Mouse (Mus musculus): ENCODE results near the gene Junb. TPM values are rescaled to one million over a fixed set of nuclear protein-coding genes. Genes with fewer than 3 reads are reported as not detected.

The Junb gene
- polyA plus RNA-seq, 1 experiment from 2014 or later: 26.1 TPM

DNA sequence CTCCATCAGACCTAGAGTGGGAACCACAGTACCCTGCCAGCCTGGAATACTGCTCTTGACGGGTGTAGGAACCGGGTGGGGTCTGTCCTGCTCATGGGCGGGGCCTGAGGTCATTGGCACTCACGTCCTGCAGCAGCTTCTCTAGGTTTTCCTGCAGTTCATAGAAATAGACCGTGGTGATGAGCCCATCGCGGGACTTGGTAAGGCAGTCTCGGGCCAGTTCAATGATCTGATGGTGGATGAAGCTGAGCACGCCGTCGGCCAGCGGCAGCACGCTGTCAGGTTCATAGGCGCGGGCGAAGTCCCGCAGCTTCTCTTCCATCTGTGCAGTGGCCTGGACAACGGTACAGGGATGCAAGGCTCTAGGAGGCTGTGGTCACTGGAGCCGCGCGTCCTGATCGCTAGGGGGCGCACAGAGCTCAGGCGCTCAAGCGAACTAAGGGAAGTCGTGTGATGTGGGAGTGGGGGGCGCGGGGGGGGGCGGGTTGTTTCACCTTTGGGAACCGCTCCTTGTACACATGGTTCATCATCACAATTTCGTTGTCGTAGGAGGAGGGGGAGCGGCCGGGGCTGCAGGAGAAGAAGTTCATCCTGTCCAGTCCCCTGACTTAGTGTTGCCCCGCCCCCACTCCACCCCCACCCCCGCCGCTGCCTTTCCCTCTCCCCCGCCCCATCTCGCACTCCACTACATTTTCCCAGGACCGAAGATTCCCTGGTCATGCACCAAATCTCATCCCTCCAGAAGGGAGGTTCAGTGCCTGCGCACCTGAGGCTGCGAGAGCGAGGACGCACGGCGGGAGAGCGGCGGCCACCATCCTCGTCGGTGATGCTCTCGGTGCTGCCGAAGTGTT lies 49.8 kb downstream of the Junb start:
- Histone ChIP-seq H3K79me2 (ENCODE audit: inconsistent target) (no peaks in the 10 kb centered on the region), H3K4me3 (ENCODE audit: inconsistent target) (no peak overlapping the region), H3K36me3 (ENCODE audit: inconsistent target) (no peaks in the 10 kb centered on the region), H3K27ac (no peak overlapping the region)
- 11% methylated on average over 46 of the region's 52 CpGs for WGBS (ENCODE audit: missing documents)

GRCm38 (mm10) chr8:84927513-84927912 lies 51.0 kb downstream of the Junb start:
- H3K4me3 ChIP-seq (ENCODE audit: inconsistent target): no peak overlapping the region
- 79% methylated on average over 1 of the region's 1 CpGs for WGBS (ENCODE audit: missing documents)
- no peaks in the 10 kb centered on the region for H3K79me2 ChIP-seq (ENCODE audit: inconsistent target)
- H3K27ac ChIP-seq: no peak overlapping the region
- no peaks in the 10 kb centered on the region for H3K36me3 ChIP-seq (ENCODE audit: inconsistent target)

DNA sequence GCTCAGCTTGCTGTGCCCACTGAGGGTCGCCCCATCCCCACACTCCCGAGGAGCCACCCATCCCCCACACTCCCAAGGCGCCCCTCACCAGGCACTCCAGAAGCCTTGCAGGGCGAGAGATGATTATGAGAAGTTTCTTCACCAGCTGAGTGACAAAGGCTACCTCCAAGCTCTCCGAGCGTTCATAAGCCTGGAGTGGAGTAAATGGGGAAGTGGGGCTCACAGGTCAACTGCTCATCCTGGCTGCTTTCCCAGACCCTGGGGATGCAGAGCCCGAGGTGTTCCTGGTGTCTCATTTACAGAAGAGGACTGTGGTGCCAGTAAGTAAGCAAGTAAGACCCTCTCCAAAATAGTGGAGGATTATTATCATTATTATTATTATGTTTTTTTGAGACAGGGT lies 53.0 kb downstream of the Junb start:
- Histone ChIP-seq H3K79me2 (ENCODE audit: inconsistent target) (no peaks in the 10 kb centered on the region), H3K36me3 (ENCODE audit: inconsistent target) (no peaks in the 10 kb centered on the region)
- 21% methylated on average over 7 of the region's 7 CpGs for WGBS (ENCODE audit: missing documents)

More for the DNA sequence above, 53.0 kb downstream of the Junb start:
- H3K27ac ChIP-seq: no peak overlapping the region
- no peak overlapping the region for H3K4me3 ChIP-seq (ENCODE audit: inconsistent target)

Other genes starting within 250 kb of the Junb start
- gene Nfix, start 178.4 kb downstream of the Junb start, polyA plus RNA-seq (2018): 3.6 to 6.9 TPM (median 4.3 TPM) in 3 replicates
- gene Dand5, start 155.9 kb downstream of the Junb start, polyA plus RNA-seq (2018): 1.2 to 3.3 TPM (median 2.9 TPM) in 3 replicates
- 5.8 to 13.9 TPM (median 8.6 TPM) in 3 replicates for gene Gadd45gip1, start 147.2 kb downstream of the Junb start, polyA plus RNA-seq (2018)
- gene Rad23a, start 138.1 kb downstream of the Junb start, polyA plus RNA-seq (2018): 49.2 to 87.2 TPM (median 79.3 TPM) in 3 replicates
- gene Calr, start 131.8 kb downstream of the Junb start, polyA plus RNA-seq (2018): 836 to 3,382 TPM (median 1,154 TPM) in 3 replicates
- gene Farsa, start 121.7 kb downstream of the Junb start, polyA plus RNA-seq (2018): 24.5 to 43.1 TPM (median 29.5 TPM) in 3 replicates
- 7.0 to 30.9 TPM (median 18.1 TPM) in 3 replicates for gene Syce2, start 106.6 kb downstream of the Junb start, polyA plus RNA-seq (2018)
- gene Gcdh, start 84.8 kb downstream of the Junb start, polyA plus RNA-seq (2018): 11.1 to 13.7 TPM (median 12.0 TPM) in 3 replicates
- gene Klf1, start 76.8 kb downstream of the Junb start, polyA plus RNA-seq (2018): 0.09 TPM in 1 of 3 replicates, not detected in the others
- 160 to 211 TPM (median 178 TPM) in 3 replicates for gene Dnase2a, start 70.2 kb downstream of the Junb start, polyA plus RNA-seq (2018)
- gene Mast1, start 41.4 kb downstream of the Junb start, polyA plus RNA-seq (2018): 0.04 to 0.06 TPM in 2 of 3 replicates, not detected in the other
- gene Rtbdn, start 31.7 kb downstream of the Junb start, polyA plus RNA-seq (2018): not detected in 3 replicates
- not detected in 3 replicates for gene Gm49661, start 9.3 kb downstream of the Junb start, polyA plus RNA-seq (2018)
- 77.7 to 148 TPM (median 146 TPM) in 3 replicates for gene Prdx2, start 9.1 kb downstream of the Junb start, polyA plus RNA-seq (2018)
- gene Rnaseh2a, start 9.0 kb downstream of the Junb start, polyA plus RNA-seq (2018): 15.9 to 39.3 TPM (median 26.2 TPM) in 3 replicates
- 4.9 to 10.9 TPM (median 6.1 TPM) in 3 replicates for gene Hook2, start 11.9 kb upstream of the Junb start, polyA plus RNA-seq (2018)
- gene Best2, start 35.8 kb upstream of the Junb start, polyA plus RNA-seq (2018): not detected in 3 replicates
- gene Asna1, start 46.6 kb upstream of the Junb start, polyA plus RNA-seq (2018): 120 to 138 TPM (median 122 TPM) in 3 replicates
- gene Trir, start 48.1 kb upstream of the Junb start, polyA plus RNA-seq (2018): 143 to 170 TPM (median 168 TPM) in 3 replicates
- 14.1 to 30.6 TPM (median 26.6 TPM) in 3 replicates for gene Tnpo2, start 58.2 kb upstream of the Junb start, polyA plus RNA-seq (2018)
- gene Fbxw9, start 81.3 kb upstream of the Junb start, polyA plus RNA-seq (2018): 4.8 to 12.5 TPM (median 8.4 TPM) in 3 replicates
- gene Gm5741, start 89.3 kb upstream of the Junb start, polyA plus RNA-seq (2018): not detected in 3 replicates
- 28.6 to 47.4 TPM (median 37.1 TPM) in 3 replicates for gene Dhps, start 93.0 kb upstream of the Junb start, polyA plus RNA-seq (2018)
- 66.3 to 79.6 TPM (median 68.7 TPM) in 3 replicates for gene Wdr83os, start 102.0 kb upstream of the Junb start, polyA plus RNA-seq (2018)
- 13.5 to 19.5 TPM (median 15.7 TPM) in 3 replicates for gene Wdr83, start 102.6 kb upstream of the Junb start, polyA plus RNA-seq (2018)
- gene Man2b1, start 104.6 kb upstream of the Junb start, polyA plus RNA-seq (2018): 375 to 585 TPM (median 491 TPM) in 3 replicates
- 1.2 to 2.6 TPM (median 1.4 TPM) in 3 replicates for gene Zfp791, start 144.4 kb upstream of the Junb start, polyA plus RNA-seq (2018)
- not detected in 3 replicates for gene Cks1brt, start 173.2 kb upstream of the Junb start, polyA plus RNA-seq (2018)
- gene Olfr371, start 247.3 kb upstream of the Junb start, polyA plus RNA-seq (2018): not detected in 3 replicates

Data from macrophage (primary cell).